Mouse (Mus musculus): Measurements from ENCODE around the gene Dlg5. TPM values are rescaled to one million over a fixed set of nuclear protein-coding genes. Genes with fewer than 3 reads are reported as not detected.
A peak's percentile ranks its signal among the peaks of the same experiment; 100 is the strongest.

The Dlg5 gene
- polyA plus RNA-seq, 1 experiment from 2014 or later: 6.0 TPM

GRCm38 (mm10) chr14:24179466-24179991 lies 66.2 kb downstream of the Dlg5 start:
- WGBS: 67% methylated on average over 6 of the region's 6 CpGs
- Histone ChIP-seq H3K4me1 (ENCODE audit: insufficient read depth, low read depth, low read length) (no peaks in the 10 kb centered on the region), H3K4me3 (ENCODE audit: low read depth, low read length) (no peak overlapping the region), H3K9me3 (ENCODE audit: low read length) (no peaks in the 10 kb centered on the region), H3K27me3 (replicated peaks; ENCODE audit: insufficient read depth, low read length) (no peaks in the 10 kb centered on the region), H3K36me3 (ENCODE audit: insufficient read depth, low read length) (peaks cover 10% of the 10 kb centered on the region), H3K4me2 (replicated peaks; ENCODE audit: low read depth, low read length) (no peak overlapping the region), H3K27ac (ENCODE audit: low read length) (no peak overlapping the region), H3K9ac (replicated peaks; ENCODE audit: low read depth) (no peak overlapping the region)
- DNase-seq (ENCODE audit: low spot score) (peak; percentile 21), ATAC-seq (no peak)
- TF ChIP-seq CTCF (IDR thresholded peaks at IDR 0.05) (no peak), EP300 (IDR thresholded peaks at IDR 0.05) (no peak)

- no peaks in the 10 kb centered on the region for H3K9me3 ChIP-seq (ENCODE audit: low read length)
- no peaks in the 10 kb centered on the region for H3K4me1 ChIP-seq (ENCODE audit: insufficient read depth, low read depth, low read length)
- H3K4me2 ChIP-seq (replicated peaks; ENCODE audit: low read depth, low read length): no peak overlapping the region
- no peak for ATAC-seq
- H3K36me3 ChIP-seq (ENCODE audit: insufficient read depth, low read length): peaks cover 10% of the 10 kb centered on the region
- no peaks in the 10 kb centered on the region for H3K27me3 ChIP-seq (replicated peaks; ENCODE audit: insufficient read depth, low read length)
- WGBS: 85% methylated on average over 10 of the region's 10 CpGs
- H3K27ac ChIP-seq (ENCODE audit: low read length): no peak overlapping the region
- no peak for TF ChIP-seq EP300 (IDR thresholded peaks at IDR 0.05)
- no peak for TF ChIP-seq CTCF (IDR thresholded peaks at IDR 0.05)
- no peak overlapping the region for H3K4me3 ChIP-seq (ENCODE audit: low read depth, low read length)
- H3K9ac ChIP-seq (replicated peaks; ENCODE audit: low read depth): no peak overlapping the region
- DNase-seq (ENCODE audit: low spot score): no peak
Observed at GRCm38 (mm10) chr14:24176609-24177008, 69.1 kb downstream of the Dlg5 start.

GRCm38 (mm10) chr14:24173326-24173725 lies 72.4 kb downstream of the Dlg5 start:
- peaks cover 10% of the 10 kb centered on the region for H3K36me3 ChIP-seq (ENCODE audit: insufficient read depth, low read length)
- TF ChIP-seq EP300 (IDR thresholded peaks at IDR 0.05) (no peak), CTCF (IDR thresholded peaks at IDR 0.05) (no peak)
- no peak overlapping the region for H3K4me3 ChIP-seq (ENCODE audit: low read depth, low read length)
- H3K9ac ChIP-seq (replicated peaks; ENCODE audit: low read depth): no peak overlapping the region
- H3K9me3 ChIP-seq (ENCODE audit: low read length): no peaks in the 10 kb centered on the region
- DNase-seq (ENCODE audit: low spot score) (no peak), ATAC-seq (no peak)
- no peak overlapping the region for H3K4me2 ChIP-seq (replicated peaks; ENCODE audit: low read depth, low read length)
- WGBS: 77% methylated on average over 6 of the region's 6 CpGs
- no peak overlapping the region for H3K27ac ChIP-seq (ENCODE audit: low read length)
- no peaks in the 10 kb centered on the region for H3K27me3 ChIP-seq (replicated peaks; ENCODE audit: insufficient read depth, low read length)
- H3K4me1 ChIP-seq (ENCODE audit: insufficient read depth, low read depth, low read length): no peaks in the 10 kb centered on the region

GRCm38 (mm10) chr14:24171639-24172311 lies 73.9 kb downstream of the Dlg5 start:
- H3K27ac ChIP-seq (ENCODE audit: low read length): no peak overlapping the region
- no peak overlapping the region for H3K4me3 ChIP-seq (ENCODE audit: low read depth, low read length)
- ATAC-seq (no peak), DNase-seq (ENCODE audit: low spot score) (no peak)
- TF ChIP-seq CTCF (IDR thresholded peaks at IDR 0.05) (no peak), EP300 (IDR thresholded peaks at IDR 0.05) (no peak)
- no peak overlapping the region for H3K9ac ChIP-seq (replicated peaks; ENCODE audit: low read depth)
- no peak overlapping the region for H3K4me2 ChIP-seq (replicated peaks; ENCODE audit: low read depth, low read length)
- no peaks in the 10 kb centered on the region for H3K27me3 ChIP-seq (replicated peaks; ENCODE audit: insufficient read depth, low read length)
- 61% methylated on average over 13 of the region's 13 CpGs for WGBS
- H3K4me1 ChIP-seq (ENCODE audit: insufficient read depth, low read depth, low read length): no peaks in the 10 kb centered on the region
- no peaks in the 10 kb centered on the region for H3K9me3 ChIP-seq (ENCODE audit: low read length)
- H3K36me3 ChIP-seq (ENCODE audit: insufficient read depth, low read length): peaks cover 6% of the 10 kb centered on the region; the same call in 1 of the 2 replicates

- ATAC-seq: no peak
- H3K4me3 ChIP-seq (ENCODE audit: low read depth, low read length): no peak overlapping the region
- peaks cover 12% of the 10 kb centered on the region for H3K36me3 ChIP-seq (ENCODE audit: insufficient read depth, low read length)
Observed at GRCm38 (mm10) chr14:24166046-24166445, 79.7 kb downstream of the Dlg5 start.

GRCm38 (mm10) chr14:24164721-24165367 lies 80.9 kb downstream of the Dlg5 start:
- H3K36me3 ChIP-seq (ENCODE audit: insufficient read depth, low read length): peaks cover 12% of the 10 kb centered on the region; the same call in 1 of the 2 replicates
- DNase-seq (ENCODE audit: low spot score): peak; percentile 24
- TF ChIP-seq CTCF (IDR thresholded peaks at IDR 0.05): no peak
- no peak for TF ChIP-seq EP300 (IDR thresholded peaks at IDR 0.05)
- peak; percentile 77 for ATAC-seq
- no peaks in the 10 kb centered on the region for H3K4me1 ChIP-seq (ENCODE audit: insufficient read depth, low read depth, low read length)
- WGBS: 80% methylated on average over 8 of the region's 8 CpGs
- no peak overlapping the region for H3K4me2 ChIP-seq (replicated peaks; ENCODE audit: low read depth, low read length)
- H3K27ac ChIP-seq (ENCODE audit: low read length): no peak overlapping the region
- no peak overlapping the region for H3K4me3 ChIP-seq (ENCODE audit: low read depth, low read length)
- H3K9ac ChIP-seq (replicated peaks; ENCODE audit: low read depth): no peak overlapping the region
- no peaks in the 10 kb centered on the region for H3K9me3 ChIP-seq (ENCODE audit: low read length)
- no peaks in the 10 kb centered on the region for H3K27me3 ChIP-seq (replicated peaks; ENCODE audit: insufficient read depth, low read length)

More at GRCm38 (mm10) chr14:24166046-24166445, 79.7 kb downstream of the Dlg5 start:
- Histone ChIP-seq H3K27ac (ENCODE audit: low read length) (no peak overlapping the region), H3K4me1 (ENCODE audit: insufficient read depth, low read depth, low read length) (no peaks in the 10 kb centered on the region), H3K9me3 (ENCODE audit: low read length) (no peaks in the 10 kb centered on the region), H3K4me2 (replicated peaks; ENCODE audit: low read depth, low read length) (no peak overlapping the region), H3K9ac (replicated peaks; ENCODE audit: low read depth) (no peak overlapping the region), H3K27me3 (replicated peaks; ENCODE audit: insufficient read depth, low read length) (no peaks in the 10 kb centered on the region)
- TF ChIP-seq EP300 (IDR thresholded peaks at IDR 0.05) (no peak), CTCF (IDR thresholded peaks at IDR 0.05) (no peak)
- WGBS: 88% methylated on average over 8 of the region's 8 CpGs
- DNase-seq (ENCODE audit: low spot score): no peak
